Mouse (Mus musculus) neutrophil, adult 65 days (primary cell): Measurements from ENCODE around the gene Ube2cbp. TPM values are rescaled to one million over a fixed set of nuclear protein-coding genes. Genes with fewer than 3 reads are reported as not detected.

Source experiments
- total RNA-seq: library from RNA; stranded (reverse); gene quantifications from 2 replicates; pipeline ENCODE4 v1.2.4, GENCODE M21; 2023

Ube2cbp gene
- 0.76 and 0.93 TPM in 2 replicates for total RNA-seq

DNA sequence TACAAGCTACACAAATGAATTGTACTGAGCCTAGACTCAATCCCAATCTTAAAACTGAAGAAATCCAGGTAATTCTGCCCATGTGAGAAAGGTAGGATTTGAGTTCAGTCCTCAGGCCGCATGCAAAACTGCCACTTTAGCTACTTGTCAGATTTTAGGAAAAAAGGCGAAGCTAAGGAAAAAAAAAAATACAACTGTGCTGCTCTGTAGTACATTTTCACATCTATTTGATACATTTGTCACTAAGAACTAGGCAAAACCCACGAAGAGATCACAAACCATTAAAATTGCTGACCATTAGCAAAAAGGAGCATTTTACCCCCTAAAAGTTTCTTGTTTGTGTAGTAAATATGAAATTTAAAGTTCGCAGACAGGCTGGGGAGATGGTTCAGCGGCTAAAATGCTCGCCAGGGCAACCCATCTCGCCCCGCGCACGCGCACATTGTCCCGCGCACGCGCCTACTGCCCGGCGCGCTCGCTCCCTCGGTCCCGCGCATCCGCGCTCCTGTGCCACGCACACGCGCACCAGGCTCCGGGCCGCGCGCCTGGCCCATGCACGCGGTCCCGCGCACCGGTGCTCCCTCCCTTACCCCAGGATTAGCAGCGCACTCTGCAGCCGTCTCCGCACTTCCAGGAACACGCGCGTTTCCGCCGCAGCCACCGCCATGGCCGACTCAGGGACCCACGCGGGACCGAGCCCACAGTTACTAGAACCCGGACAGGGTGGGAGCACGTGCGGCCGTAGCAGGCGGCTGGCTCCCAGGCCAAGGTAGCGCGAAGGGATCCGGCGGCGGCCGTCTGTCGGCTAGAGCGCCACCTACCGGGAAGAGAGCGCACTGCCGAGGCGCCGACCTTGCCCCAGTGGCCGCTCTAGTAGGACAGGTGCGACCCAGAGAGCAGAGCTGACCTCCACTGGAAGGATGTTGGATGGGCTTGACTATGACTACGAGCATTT lies at the start of gene Ube2cbp:
Gene Ube2cbp (minus strand): TSS at position 800 of the 955 bp plus-strand sequence.

GRCm38 (mm10) chr9:86466990-86467870 lies 2.5 kb upstream of the Ube2cbp start, which contains the start of gene Dop1a:
Gene Dop1a (plus strand): TSS chr9:86467154.

Other genes starting within 250 kb of the Ube2cbp start
- gene Dop1a, start 2.2 kb upstream of the Ube2cbp start, total RNA-seq = 28.6 and 37.2 TPM in 2 replicates
- 6.2 and 7.0 TPM in 2 replicates for gene Pgm3, start 106.9 kb upstream of the Ube2cbp start, total RNA-seq
- 1.4 and 1.5 TPM in 2 replicates for gene Rwdd2a, start 107.0 kb upstream of the Ube2cbp start, total RNA-seq
- not detected in 2 replicates for gene Me1, start 231.0 kb upstream of the Ube2cbp start, total RNA-seq